Mouse (Mus musculus) midbrain, embryonic 11.5 days (tissue): ENCODE data around the gene Tm9sf3. TPM values are rescaled to one million over a fixed set of nuclear protein-coding genes. Genes with fewer than 3 reads are reported as not detected.

Experiments
- ATAC-seq: fragments of 200-750 bp; cut with Nextera tagmentation; 2 replicates; pipeline ENCODE4 v1.8.0; 2017; ENCODE audit warnings: moderate TSS enrichment, moderate library complexity; ENCODE audit not compliant: low FRiP score
- DNase-seq: peaks from one replicate; pipeline ENCODE4 v3.0.0; 2015; ENCODE audit warnings: low spot score; ENCODE audit errors: missing footprints
- H3K27ac ChIP-seq: fragments of 300-500 bp; sonication (generic); 2 replicates; pipeline ENCODE4 v1.5.1; 2014; ENCODE audit warnings: low read depth, low read length
- H3K27me3 ChIP-seq: fragments of 300-500 bp; sonication (generic); 2 replicates; pipeline ENCODE4 v1.6.1; 2014; ENCODE audit warnings: mild to moderate bottlenecking, low read length, moderate library complexity, mixed read lengths; ENCODE audit not compliant: control insufficient read depth, insufficient read depth
- H3K36me3 ChIP-seq: fragments of 300-500 bp; sonication (generic); 2 replicates; pipeline ENCODE4 v1.6.1; 2014; ENCODE audit warnings: mild to moderate bottlenecking, low read length, moderate library complexity, mixed read lengths; ENCODE audit not compliant: control insufficient read depth, insufficient read depth
- H3K4me1 ChIP-seq: fragments of 300-500 bp; sonication (generic); 2 replicates; pipeline ENCODE4 v1.6.1; 2014; ENCODE audit warnings: low read length; ENCODE audit not compliant: control insufficient read depth, insufficient read depth
- H3K4me2 ChIP-seq: fragments of 300-500 bp; sonication (generic); 2 replicates; pipeline ENCODE4 v1.6.1; 2014; ENCODE audit warnings: mild to moderate bottlenecking, moderate library complexity
- H3K4me3 ChIP-seq: fragments of 300-500 bp; sonication (generic); 2 replicates; pipeline ENCODE4 v1.5.1; 2014; ENCODE audit warnings: low read depth, low read length
- H3K9ac ChIP-seq: fragments of 300-500 bp; sonication (generic); 2 replicates; pipeline ENCODE4 v1.6.1; 2014; ENCODE audit warnings: low read length
- H3K9me3 ChIP-seq: fragments of 300-500 bp; sonication (generic); 2 replicates; pipeline ENCODE4 v1.6.1; 2016; ENCODE audit warnings: low read length; ENCODE audit not compliant: control insufficient read depth
- WGBS: fragments of 180-500 bp; shearing (Covaris S2); extraction: QIAGEN DNeasy Blood & Tissue Kit; methylation state at CpG from one replicate; pipeline ENCODE4 v1.1.7; 2014; 5-methylcytosine and 5-hydroxymethylcytosine counted together
- polyA plus RNA-seq: library from polyadenylated mRNA; unstranded; fragments of >200 nt; fragmentation: Nextera tagmentation; extraction: Ambion mirVana; gene quantifications from 2 replicates; pipeline ENCODE4 v1.2.1, GENCODE M21; 2014

Gene Tm9sf3
- polyA plus RNA-seq, 1 experiment from 2014 or later: 137 TPM

GRCm38 (mm10) chr19:41165144-41165913, 98.5 kb downstream of the Tm9sf3 start:
- no peak overlapping the region for H3K4me3 ChIP-seq
- no peak for DNase-seq
- no peak overlapping the region for H3K27ac ChIP-seq
- 45% methylated on average over 14 of the region's 14 CpGs for WGBS
- no peaks in the 10 kb centered on the region for H3K9me3 ChIP-seq
- 0 out of 2 replicates have a peak, but pooled peaks have one; percentile 27 for ATAC-seq
- no peak overlapping the region for H3K9ac ChIP-seq
- no peaks in the 10 kb centered on the region for H3K36me3 ChIP-seq
- H3K4me1 ChIP-seq: peaks cover 7% of the 10 kb centered on the region
- no peak overlapping the region for H3K4me2 ChIP-seq
- peaks cover 26% of the 10 kb centered on the region for H3K27me3 ChIP-seq

DNA sequence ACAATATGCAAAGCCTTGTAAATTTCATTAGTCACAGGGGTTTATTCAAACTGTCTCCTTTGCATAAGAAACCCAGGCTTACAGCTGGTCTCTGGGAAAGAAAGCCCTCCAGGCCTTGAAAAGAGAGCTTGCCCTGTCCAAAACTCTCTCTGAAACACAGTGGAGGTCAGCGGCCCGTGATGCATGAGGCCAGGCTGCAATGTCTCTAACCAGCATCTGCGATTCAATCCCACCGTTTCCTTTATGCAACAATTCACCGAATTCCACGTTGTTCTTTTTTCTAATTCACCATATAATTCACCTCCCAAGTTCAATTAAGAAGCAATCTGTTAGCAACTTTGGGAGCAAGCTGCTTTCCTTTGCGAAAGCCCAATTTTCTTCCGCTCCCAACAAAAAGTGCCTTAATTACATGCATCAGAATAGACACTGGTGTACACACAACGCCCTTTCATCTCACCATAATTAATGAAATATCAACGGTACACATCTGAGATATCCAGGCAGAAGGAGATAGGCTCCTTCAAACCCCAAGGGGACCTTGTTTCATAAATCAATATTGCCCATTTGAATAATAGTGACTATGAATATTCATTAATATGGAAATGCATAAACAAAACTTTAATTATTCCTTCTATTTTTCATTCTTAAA, 99.2 kb downstream of the Tm9sf3 start:
- Histone ChIP-seq H3K9ac (no peak overlapping the region), H3K4me2 (no peak overlapping the region), H3K27ac (peak overlapping the region; percentile 22; the same call in 1 of the 2 replicates), H3K4me3 (no peak overlapping the region), H3K36me3 (no peaks in the 10 kb centered on the region), H3K9me3 (no peaks in the 10 kb centered on the region), H3K27me3 (peaks cover 21% of the 10 kb centered on the region), H3K4me1 (peaks cover 7% of the 10 kb centered on the region)
- 29% methylated on average over 10 of the region's 10 CpGs for WGBS
- peak; percentile 88 for DNase-seq
- ATAC-seq: peak; percentile 68; the same call in 1 of the 2 replicates

Other genes with a start within 250 kb of the Tm9sf3 start
- 0.14 TPM in 1 of 2 replicates, not detected in the other for gene Dntt, start 234.7 kb downstream of the Tm9sf3 start, polyA plus RNA-seq
- gene Opalin, start 186.9 kb downstream of the Tm9sf3 start, polyA plus RNA-seq: not detected in 2 replicates
- gene Tll2, start 57.2 kb downstream of the Tm9sf3 start, polyA plus RNA-seq: 0.61 and 0.71 TPM in 2 replicates
- 3.4 and 4.6 TPM in 2 replicates for gene Pik3ap1, start 121.1 kb upstream of the Tm9sf3 start, polyA plus RNA-seq
- gene Lcor, start 218.6 kb upstream of the Tm9sf3 start, polyA plus RNA-seq: 31.3 and 34.1 TPM in 2 replicates